Mouse (Mus musculus): ENCODE data around the gene Dgkg. TPM values are rescaled to one million over a fixed set of nuclear protein-coding genes. Genes with fewer than 3 reads are reported as not detected.
A peak's percentile ranks its signal among the peaks of the same experiment; 100 is the strongest.

Dgkg gene
- polyA plus RNA-seq, 1 experiment: 12.8 TPM

GRCm38 (mm10) chr16:22642953-22643352 lies 14.1 kb downstream of the Dgkg start:
- WGBS: 83% methylated on average over 6 of the region's 6 CpGs
- TF ChIP-seq POLR2A (IDR thresholded peaks at IDR 0.05; ENCODE audit: borderline replicate concordance, control insufficient read depth, low read depth, low read length): no peak
- no peak for TF ChIP-seq CTCF (IDR thresholded peaks at IDR 0.05; ENCODE audit: control insufficient read depth, insufficient read depth, low read length)
- H3K27ac ChIP-seq (ENCODE audit: control insufficient read depth, insufficient read depth, low read depth, low read length, poor library complexity): no peak overlapping the region
- no peak overlapping the region for H3K4me3 ChIP-seq (replicated peaks; ENCODE audit: control insufficient read depth, low read depth, low read length)
- H3K4me1 ChIP-seq (ENCODE audit: control insufficient read depth, insufficient read depth, low read length): no peaks in the 10 kb centered on the region

GRCm38 (mm10) chr16:22642054-22642453 lies 15.0 kb downstream of the Dgkg start:
- H3K27ac ChIP-seq (ENCODE audit: control insufficient read depth, insufficient read depth, low read depth, low read length, poor library complexity): no peak overlapping the region
- TF ChIP-seq POLR2A (IDR thresholded peaks at IDR 0.05; ENCODE audit: borderline replicate concordance, control insufficient read depth, low read depth, low read length) (no peak), CTCF (IDR thresholded peaks at IDR 0.05; ENCODE audit: control insufficient read depth, insufficient read depth, low read length) (no peak)
- H3K4me3 ChIP-seq (replicated peaks; ENCODE audit: control insufficient read depth, low read depth, low read length): no peak overlapping the region
- peaks cover 1% of the 10 kb centered on the region for H3K4me1 ChIP-seq (ENCODE audit: control insufficient read depth, insufficient read depth, low read length)
- 77% methylated on average over 4 of the region's 4 CpGs for WGBS

GRCm38 (mm10) chr16:22641588-22641987 lies 15.4 kb downstream of the Dgkg start:
- no peak overlapping the region for H3K27ac ChIP-seq (ENCODE audit: control insufficient read depth, insufficient read depth, low read depth, low read length, poor library complexity)
- WGBS: 65% methylated on average over 9 of the region's 9 CpGs
- no peak overlapping the region for H3K4me3 ChIP-seq (replicated peaks; ENCODE audit: control insufficient read depth, low read depth, low read length)
- no peak for TF ChIP-seq CTCF (IDR thresholded peaks at IDR 0.05; ENCODE audit: control insufficient read depth, insufficient read depth, low read length)
- TF ChIP-seq POLR2A (IDR thresholded peaks at IDR 0.05; ENCODE audit: borderline replicate concordance, control insufficient read depth, low read depth, low read length): no peak
- H3K4me1 ChIP-seq (ENCODE audit: control insufficient read depth, insufficient read depth, low read length): peaks cover 1% of the 10 kb centered on the region

GRCm38 (mm10) chr16:22637311-22637710 lies 19.7 kb downstream of the Dgkg start:
- no peak for TF ChIP-seq CTCF (IDR thresholded peaks at IDR 0.05; ENCODE audit: control insufficient read depth, insufficient read depth, low read length)
- TF ChIP-seq POLR2A (IDR thresholded peaks at IDR 0.05; ENCODE audit: borderline replicate concordance, control insufficient read depth, low read depth, low read length): no peak
- Histone ChIP-seq H3K4me1 (ENCODE audit: control insufficient read depth, insufficient read depth, low read length) (peaks cover 1% of the 10 kb centered on the region), H3K27ac (ENCODE audit: control insufficient read depth, insufficient read depth, low read depth, low read length, poor library complexity) (no peak overlapping the region), H3K4me3 (replicated peaks; ENCODE audit: control insufficient read depth, low read depth, low read length) (no peak overlapping the region)
- WGBS: 46% methylated on average over 3 of the region's 3 CpGs

- no peak overlapping the region for H3K4me3 ChIP-seq (replicated peaks; ENCODE audit: control insufficient read depth, low read depth, low read length)
- TF ChIP-seq POLR2A (IDR thresholded peaks at IDR 0.05; ENCODE audit: borderline replicate concordance, control insufficient read depth, low read depth, low read length): no peak
- H3K27ac ChIP-seq (ENCODE audit: control insufficient read depth, insufficient read depth, low read depth, low read length, poor library complexity): no peak overlapping the region
- H3K4me1 ChIP-seq (ENCODE audit: control insufficient read depth, insufficient read depth, low read length): peaks cover 1% of the 10 kb centered on the region
- 76% methylated on average over 8 of the region's 8 CpGs for WGBS
Measured at GRCm38 (mm10) chr16:22635706-22636105, 21.3 kb downstream of the Dgkg start.

GRCm38 (mm10) chr16:22633063-22633462 lies 24.0 kb downstream of the Dgkg start:
- Histone ChIP-seq H3K4me3 (replicated peaks; ENCODE audit: control insufficient read depth, low read depth, low read length) (no peak overlapping the region), H3K27ac (ENCODE audit: control insufficient read depth, insufficient read depth, low read depth, low read length, poor library complexity) (no peak overlapping the region), H3K4me1 (ENCODE audit: control insufficient read depth, insufficient read depth, low read length) (peaks cover 1% of the 10 kb centered on the region)
- WGBS: 81% methylated on average over 4 of the region's 4 CpGs
- TF ChIP-seq POLR2A (IDR thresholded peaks at IDR 0.05; ENCODE audit: borderline replicate concordance, control insufficient read depth, low read depth, low read length): no peak
- TF ChIP-seq CTCF (IDR thresholded peaks at IDR 0.05; ENCODE audit: control insufficient read depth, insufficient read depth, low read length): no peak

GRCm38 (mm10) chr16:22630351-22630750 lies 26.7 kb downstream of the Dgkg start:
- WGBS: 67% methylated on average over 4 of the region's 4 CpGs
- no peaks in the 10 kb centered on the region; the same call in none of the 2 replicates for H3K4me1 ChIP-seq (ENCODE audit: control insufficient read depth, insufficient read depth, low read length)
- H3K27ac ChIP-seq (ENCODE audit: control insufficient read depth, insufficient read depth, low read depth, low read length, poor library complexity): peak overlapping the region; percentile 55; the same call in 1 of the 2 replicates
- no peak for TF ChIP-seq CTCF (IDR thresholded peaks at IDR 0.05; ENCODE audit: control insufficient read depth, insufficient read depth, low read length)
- TF ChIP-seq POLR2A (IDR thresholded peaks at IDR 0.05; ENCODE audit: borderline replicate concordance, control insufficient read depth, low read depth, low read length): no peak
- H3K4me3 ChIP-seq (replicated peaks; ENCODE audit: control insufficient read depth, low read depth, low read length): no peak overlapping the region

- TF ChIP-seq CTCF (IDR thresholded peaks at IDR 0.05; ENCODE audit: control insufficient read depth, insufficient read depth, low read length) (no peak), POLR2A (IDR thresholded peaks at IDR 0.05; ENCODE audit: borderline replicate concordance, control insufficient read depth, low read depth, low read length) (no peak)
- H3K4me3 ChIP-seq (replicated peaks; ENCODE audit: control insufficient read depth, low read depth, low read length): no peak overlapping the region
- H3K4me1 ChIP-seq (ENCODE audit: control insufficient read depth, insufficient read depth, low read length): no peaks in the 10 kb centered on the region; the same call in none of the 2 replicates
- peak overlapping the region; percentile 55; the same call in 1 of the 2 replicates for H3K27ac ChIP-seq (ENCODE audit: control insufficient read depth, insufficient read depth, low read depth, low read length, poor library complexity)
- 14% methylated on average over 4 of the region's 4 CpGs for WGBS
Measured at GRCm38 (mm10) chr16:22629900-22630299, 27.1 kb downstream of the Dgkg start.

- H3K4me1 ChIP-seq (ENCODE audit: control insufficient read depth, insufficient read depth, low read length): no peaks in the 10 kb centered on the region; the same call in none of the 2 replicates
- TF ChIP-seq POLR2A (IDR thresholded peaks at IDR 0.05; ENCODE audit: borderline replicate concordance, control insufficient read depth, low read depth, low read length) (no peak), CTCF (IDR thresholded peaks at IDR 0.05; ENCODE audit: control insufficient read depth, insufficient read depth, low read length) (no peak)
- no peak overlapping the region for H3K27ac ChIP-seq (ENCODE audit: control insufficient read depth, insufficient read depth, low read depth, low read length, poor library complexity)
- 37% methylated on average over 5 of the region's 5 CpGs for WGBS
- H3K4me3 ChIP-seq (replicated peaks; ENCODE audit: control insufficient read depth, low read depth, low read length): no peak overlapping the region
Measured at GRCm38 (mm10) chr16:22625987-22626386, 31.0 kb downstream of the Dgkg start.
